In genomic region chr16:49855836-49856503, GRCm38 (mm10) we compare ENCODE assay signal across 8 mouse cellular contexts. TPM values are rescaled to one million over a fixed set of nuclear protein-coding genes. Genes with fewer than 3 reads are reported as not detected.
DNase-seq lines count a peak whose midpoint lies in the region; ATAC-seq and TF ChIP-seq lines count a peak whose summit lies in the region.

No protein-coding gene starts in this region.

- H3K36me3 ChIP-seq in heart, embryonic 10.5 days: no peaks in the 10 kb centered on the region
- H3K36me3 ChIP-seq in midbrain, embryonic 12.5 days: no peaks in the 10 kb centered on the region

- no peaks in the 10 kb centered on the region for H3K9me3 ChIP-seq in heart, embryonic 10.5 days
- no peaks in the 10 kb centered on the region for H3K9me3 ChIP-seq in midbrain, embryonic 12.5 days

- H3K27me3 ChIP-seq in heart, embryonic 10.5 days (ENCODE audit: insufficient read depth, poor library complexity, severe bottlenecking): no peaks in the 10 kb centered on the region
- H3K27me3 ChIP-seq in midbrain, embryonic 12.5 days: no peaks in the 10 kb centered on the region

- no peak for TF ChIP-seq POLR2A in cortical plate, adult 2 months (IDR thresholded peaks at IDR 0.05; ENCODE audit: extremely low read depth, insufficient read depth, low read length)

- no peak for DNase-seq in heart, embryonic 10.5 days (ENCODE audit: low spot score)
- DNase-seq in heart, postnatal 36 days: no peak
- DNase-seq in CD4-positive helper T cell, adult 2 months (ENCODE audit: low read depth, low spot score): peak; percentile 74
- DNase-seq in induced T-regulatory cell, adult 2 months (ENCODE audit: low read depth): peak; percentile 75
- DNase-seq in gastrocnemius, adult 8-10 months (ENCODE audit: low spot score in 2 of 2): no peak
- DNase-seq in frontal cortex, postnatal 10 days (ENCODE audit: low spot score in 2 of 2): no peak

- ATAC-seq in midbrain, embryonic 12.5 days (ENCODE audit: low FRiP score, low read depth): peak; percentile 82

- H3K9ac ChIP-seq in midbrain, embryonic 12.5 days (replicated peaks): peak overlapping the region; percentile 90

- peak overlapping the region; percentile 87 for H3K4me3 ChIP-seq in heart, embryonic 10.5 days
- H3K4me3 ChIP-seq in cortical plate, adult 2 months (ENCODE audit: insufficient read depth, low read length): peak overlapping the region; percentile 67
- peak overlapping the region; percentile 92 for H3K4me3 ChIP-seq in midbrain, embryonic 12.5 days

- peak overlapping the region; percentile 66 for H3K4me2 ChIP-seq in midbrain, embryonic 12.5 days (replicated peaks)

- H3K27ac ChIP-seq in heart, embryonic 10.5 days: peak overlapping the region; percentile 96
- peak overlapping the region; percentile 99 for H3K27ac ChIP-seq in cortical plate, adult 2 months (ENCODE audit: insufficient read depth, low read length)
- H3K27ac ChIP-seq in midbrain, embryonic 12.5 days (replicated peaks): peak overlapping the region; percentile 98

- peaks cover 19% of the 10 kb centered on the region for H3K4me1 ChIP-seq in heart, embryonic 10.5 days
- H3K4me1 ChIP-seq in cortical plate, adult 2 months (ENCODE audit: control insufficient read depth, insufficient read depth, low read length): peaks cover 4% of the 10 kb centered on the region; the same call in 1 of the 2 replicates
- peaks cover 15% of the 10 kb centered on the region; the same call in 1 of the 2 replicates for H3K4me1 ChIP-seq in midbrain, embryonic 12.5 days

- intact Hi-C loops in heart, postnatal 36 days (cut with DNase I): loop anchor here (1.0 to 5.0 kb wide), 8 partner anchors 49 to 354 kb away; partner anchors contain the start of gene Ift57

- no peak for TF ChIP-seq CTCF in cortical plate, adult 2 months (IDR thresholded peaks at IDR 0.05; ENCODE audit: extremely low read depth, insufficient read depth, low read length)

- under 1% methylated on average over 34 of the region's 39 CpGs for WGBS in heart, embryonic 10.5 days
- under 1% methylated on average over 34 of the region's 39 CpGs for WGBS in midbrain, embryonic 12.5 days

RNA-seq across cellular contexts. Expression of gene Cd47, which starts 55.6 kb away (rescaled TPM):
- 49.0 and 50.3 TPM in 2 replicates for polyA plus RNA-seq in heart, embryonic 10.5 days (2016; fragmentation: Nextera tagmentation; extraction: Ambion mirVana)
- total RNA-seq in heart, postnatal 36 days (2021): 10 to 100 TPM; 82.9 to 83.0 TPM
- polyA plus RNA-seq in cortical plate, adult 2 months (2012; rRNA removed): 108 and 112 TPM in 2 replicates
- 65.2 and 71.6 TPM in 2 replicates for polyA plus RNA-seq in midbrain, embryonic 12.5 days (2016; fragmentation: Nextera tagmentation; extraction: Ambion mirVana)
- total RNA-seq in gastrocnemius, adult 8-10 months (2022): 10 to 100 TPM; 21.9 to 27.5 (median 24.5) TPM

Comparison
In these comparisons a context has a peak if more than half of its experiments do, and no peak if none do; other contexts are left out.
1. DNase-seq: peak in CD4-positive helper T cell, adult 2 months (single experiment) and induced T-regulatory cell, adult 2 months (single experiment); none in heart, embryonic 10.5 days (single experiment), heart, postnatal 36 days (0 of 2), gastrocnemius, adult 8-10 months (0 of 2) and frontal cortex, postnatal 10 days (0 of 2).
2. Peak in every context shown above with its lines, with median percentiles within 50 percentile points of each other: H3K27ac ChIP-seq and H3K4me3 ChIP-seq.